Mouse (Mus musculus): ENCODE data around the gene Nxph4. TPM values are rescaled to one million over a fixed set of nuclear protein-coding genes. Genes with fewer than 3 reads are reported as not detected.

Nxph4 gene
- polyA plus RNA-seq, 1 experiment from 2014 or later, result 0.13 TPM

GRCm38 (mm10) chr10:127479131-127479530 is 55.2 kb downstream of the Nxph4 start:
- Histone ChIP-seq H3K9me3 (replicated peaks) (no peaks in the 10 kb centered on the region), H3K4me1 (replicated peaks) (no peaks in the 10 kb centered on the region), H3K4me2 (no peak overlapping the region), H3K27ac (no peak overlapping the region), H3K9ac (no peak overlapping the region), H3K4me3 (replicated peaks) (no peak overlapping the region), H3K27me3 (no peaks in the 10 kb centered on the region), H3K36me3 (peaks cover 36% of the 10 kb centered on the region)
- 88% methylated on average over 4 of the region's 4 CpGs for WGBS (ENCODE audit: insufficient replicate concordance)
- DNase-seq, result no peak
- ATAC-seq (ENCODE audit: low read depth), result no peak

- 78% methylated on average over 7 of the region's 7 CpGs for WGBS (ENCODE audit: insufficient replicate concordance)
- H3K4me3 ChIP-seq (replicated peaks), result no peak overlapping the region
- no peaks in the 10 kb centered on the region for H3K9me3 ChIP-seq (replicated peaks)
- no peak overlapping the region for H3K9ac ChIP-seq
- DNase-seq (no peak), ATAC-seq (ENCODE audit: low read depth) (no peak)
- H3K4me2 ChIP-seq, result no peak overlapping the region
- H3K4me1 ChIP-seq (replicated peaks), result no peaks in the 10 kb centered on the region
- H3K27me3 ChIP-seq, result no peaks in the 10 kb centered on the region
- H3K36me3 ChIP-seq, result peaks cover 42% of the 10 kb centered on the region
- H3K27ac ChIP-seq, result no peak overlapping the region
Observed at GRCm38 (mm10) chr10:127477301-127477700, 57.1 kb downstream of the Nxph4 start.

GRCm38 (mm10) chr10:127476541-127476940 is 57.8 kb downstream of the Nxph4 start:
- ATAC-seq (ENCODE audit: low read depth) (no peak), DNase-seq (no peak)
- H3K9me3 ChIP-seq (replicated peaks), result no peaks in the 10 kb centered on the region
- peaks cover 47% of the 10 kb centered on the region for H3K36me3 ChIP-seq
- no peak overlapping the region for H3K4me3 ChIP-seq (replicated peaks)
- WGBS (ENCODE audit: insufficient replicate concordance), result 77% methylated on average over 3 of the region's 3 CpGs
- no peak overlapping the region for H3K27ac ChIP-seq
- peaks cover 4% of the 10 kb centered on the region for H3K4me1 ChIP-seq (replicated peaks)
- H3K4me2 ChIP-seq, result no peak overlapping the region
- H3K27me3 ChIP-seq, result no peaks in the 10 kb centered on the region
- no peak overlapping the region for H3K9ac ChIP-seq

Other genes with a start within 250 kb of the Nxph4 start
- gene Mbd6, start 245.5 kb downstream of the Nxph4 start, polyA plus RNA-seq (2015; fragmentation: Nextera tagmentation; extraction: Ambion mirVana), result 5.9 and 6.5 TPM in 2 replicates
- 150 and 166 TPM in 2 replicates for gene Mars, start 222.8 kb downstream of the Nxph4 start, polyA plus RNA-seq (2015; fragmentation: Nextera tagmentation; extraction: Ambion mirVana)
- gene Arhgap9, start 212.6 kb downstream of the Nxph4 start, polyA plus RNA-seq (2015; fragmentation: Nextera tagmentation; extraction: Ambion mirVana), result 14.0 and 15.1 TPM in 2 replicates
- gene Gli1, start 192.6 kb downstream of the Nxph4 start, polyA plus RNA-seq (2015; fragmentation: Nextera tagmentation; extraction: Ambion mirVana), result 0.21 and 0.31 TPM in 2 replicates
- 0.32 and 0.38 TPM in 2 replicates for gene Inhbe, start 180.1 kb downstream of the Nxph4 start, polyA plus RNA-seq (2015; fragmentation: Nextera tagmentation; extraction: Ambion mirVana)
- 1.6 and 2.0 TPM in 2 replicates for gene Inhbc, start 164.1 kb downstream of the Nxph4 start, polyA plus RNA-seq (2015; fragmentation: Nextera tagmentation; extraction: Ambion mirVana)
- 14.4 and 15.3 TPM in 2 replicates for gene R3hdm2, start 154.2 kb downstream of the Nxph4 start, polyA plus RNA-seq (2015; fragmentation: Nextera tagmentation; extraction: Ambion mirVana)
- gene Stac3, start 32.9 kb downstream of the Nxph4 start, polyA plus RNA-seq (2015; fragmentation: Nextera tagmentation; extraction: Ambion mirVana), result 0.17 and 0.47 TPM in 2 replicates
- 1.9 and 2.8 TPM in 2 replicates for gene Ndufa4l2, start 19.6 kb downstream of the Nxph4 start, polyA plus RNA-seq (2015; fragmentation: Nextera tagmentation; extraction: Ambion mirVana)
- gene Shmt2, start 12.1 kb downstream of the Nxph4 start, polyA plus RNA-seq (2015; fragmentation: Nextera tagmentation; extraction: Ambion mirVana), result 133 and 142 TPM in 2 replicates
- gene Lrp1, start 86.6 kb upstream of the Nxph4 start, polyA plus RNA-seq (2015; fragmentation: Nextera tagmentation; extraction: Ambion mirVana), result 15.1 and 16.9 TPM in 2 replicates
- 12.3 and 15.5 TPM in 2 replicates for gene Stat6, start 108.4 kb upstream of the Nxph4 start, polyA plus RNA-seq (2015; fragmentation: Nextera tagmentation; extraction: Ambion mirVana)
- gene Nemp1, start 132.3 kb upstream of the Nxph4 start, polyA plus RNA-seq (2015; fragmentation: Nextera tagmentation; extraction: Ambion mirVana), result 5.0 and 6.3 TPM in 2 replicates
- gene Nab2, start 134.0 kb upstream of the Nxph4 start, polyA plus RNA-seq (2015; fragmentation: Nextera tagmentation; extraction: Ambion mirVana), result 1.5 and 2.1 TPM in 2 replicates
- 0.17 TPM in 2 replicates for gene Myo1a, start 170.6 kb upstream of the Nxph4 start, polyA plus RNA-seq (2015; fragmentation: Nextera tagmentation; extraction: Ambion mirVana)
- 11.4 and 14.2 TPM in 2 replicates for gene Tac2, start 189.9 kb upstream of the Nxph4 start, polyA plus RNA-seq (2015; fragmentation: Nextera tagmentation; extraction: Ambion mirVana)
- gene Zbtb39, start 205.0 kb upstream of the Nxph4 start, polyA plus RNA-seq (2015; fragmentation: Nextera tagmentation; extraction: Ambion mirVana), result 0.75 and 0.94 TPM in 2 replicates
- gene Gpr182, start 217.2 kb upstream of the Nxph4 start, polyA plus RNA-seq (2015; fragmentation: Nextera tagmentation; extraction: Ambion mirVana), result 9.0 and 11.2 TPM in 2 replicates
- gene Rdh1, start 225.2 kb upstream of the Nxph4 start, polyA plus RNA-seq (2015; fragmentation: Nextera tagmentation; extraction: Ambion mirVana), result 0.17 and 0.28 TPM in 2 replicates
- gene Rdh16f1, start 225.2 kb upstream of the Nxph4 start, polyA plus RNA-seq (2015; fragmentation: Nextera tagmentation; extraction: Ambion mirVana), result 0.14 and 0.15 TPM in 2 replicates
- gene Rdh9, start 241.8 kb upstream of the Nxph4 start, polyA plus RNA-seq (2015; fragmentation: Nextera tagmentation; extraction: Ambion mirVana), result not detected in 2 replicates